Mouse (Mus musculus) cortical plate, adult 2 months (tissue): Measurements from ENCODE around the gene Tbx1. TPM values are rescaled to one million over a fixed set of nuclear protein-coding genes. Genes with fewer than 3 reads are reported as not detected.

Experiments
- H3K27ac ChIP-seq: fragments of 200-500 bp; 2 replicates; pipeline ENCODE4 v1.5.1; 2012; ENCODE audit warnings: low read length, control low read depth, inconsistent platforms; ENCODE audit not compliant: insufficient read depth
- H3K4me1 ChIP-seq: fragments of 200-500 bp; 2 replicates; pipeline ENCODE4 v1.6.1; 2011; ENCODE audit warnings: low read length; ENCODE audit not compliant: control insufficient read depth, insufficient read depth
- H3K4me3 ChIP-seq: fragments of 200-500 bp; 2 replicates; pipeline ENCODE4 v1.5.1; 2011; ENCODE audit warnings: mild to moderate bottlenecking, low read length, control low read depth; ENCODE audit not compliant: insufficient read depth
- CTCF ChIP-seq: fragments of 200-500 bp; IDR thresholded peaks from 2 replicates; pipeline ENCODE4 v1.5.1; 2011; ENCODE audit warnings: mild to moderate bottlenecking, control low read depth, low read length; ENCODE audit not compliant: insufficient read depth; ENCODE audit errors: extremely low read depth
- POLR2A ChIP-seq: fragments of 200-500 bp; IDR thresholded peaks from 2 replicates; pipeline ENCODE4 v1.6.1; 2011; ENCODE audit warnings: mild to moderate bottlenecking, low read length, control low read depth; ENCODE audit not compliant: insufficient read depth; ENCODE audit errors: extremely low read depth
- polyA plus RNA-seq: library from polyadenylated mRNA; depleted of rRNA; stranded (reverse); fragments of >200 nt; gene quantifications from 2 replicates; pipeline ENCODE4 v1.2.3, GENCODE M21; 2012

The Tbx1 gene
- polyA plus RNA-seq, 1 experiment: 3.6 TPM

GRCm38 (mm10) chr16:18617370-18618065, 27.0 kb upstream of the Tbx1 start:
- no peak overlapping the region for H3K27ac ChIP-seq
- TF ChIP-seq CTCF: peak; percentile 98
- no peak for TF ChIP-seq POLR2A
- peak overlapping the region; percentile 16 for H3K4me3 ChIP-seq
- H3K4me1 ChIP-seq: no peaks in the 10 kb centered on the region

GRCm38 (mm10) chr16:18613301-18613700, 22.8 kb upstream of the Tbx1 start:
- Histone ChIP-seq H3K27ac (no peak overlapping the region), H3K4me1 (no peaks in the 10 kb centered on the region), H3K4me3 (no peak overlapping the region)
- TF ChIP-seq CTCF (no peak), POLR2A (no peak)

- no peak for TF ChIP-seq POLR2A
- H3K27ac ChIP-seq: no peak overlapping the region
- H3K4me1 ChIP-seq: no peaks in the 10 kb centered on the region
- H3K4me3 ChIP-seq: no peak overlapping the region
Observed at GRCm38 (mm10) chr16:18611752-18612151, 21.3 kb upstream of the Tbx1 start.

- no peak for TF ChIP-seq CTCF
- TF ChIP-seq POLR2A: no peak
- no peak overlapping the region for H3K4me3 ChIP-seq
- H3K4me1 ChIP-seq: no peaks in the 10 kb centered on the region
- no peak overlapping the region for H3K27ac ChIP-seq
Observed at GRCm38 (mm10) chr16:18609099-18609498, 18.6 kb upstream of the Tbx1 start.

- Histone ChIP-seq H3K4me1 (no peaks in the 10 kb centered on the region), H3K27ac (no peak overlapping the region), H3K4me3 (no peak overlapping the region)
- TF ChIP-seq CTCF (no peak), POLR2A (no peak)
Observed at GRCm38 (mm10) chr16:18608226-18608625, 17.8 kb upstream of the Tbx1 start.

- Histone ChIP-seq H3K27ac (no peak overlapping the region), H3K4me1 (no peaks in the 10 kb centered on the region), H3K4me3 (no peak overlapping the region)
- TF ChIP-seq CTCF (no peak), POLR2A (no peak)
Observed at GRCm38 (mm10) chr16:18605705-18606104, 15.2 kb upstream of the Tbx1 start.

GRCm38 (mm10) chr16:18604267-18604701, 13.8 kb upstream of the Tbx1 start:
- TF ChIP-seq CTCF: no peak
- no peak for TF ChIP-seq POLR2A
- no peak overlapping the region for H3K4me3 ChIP-seq
- H3K27ac ChIP-seq: no peak overlapping the region
- H3K4me1 ChIP-seq: no peaks in the 10 kb centered on the region

GRCm38 (mm10) chr16:18601447-18601846, 11.0 kb upstream of the Tbx1 start:
- Histone ChIP-seq H3K4me3 (no peak overlapping the region), H3K27ac (no peak overlapping the region), H3K4me1 (no peaks in the 10 kb centered on the region)
- TF ChIP-seq CTCF (no peak), POLR2A (no peak)

- TF ChIP-seq CTCF (no peak), POLR2A (no peak)
- H3K4me3 ChIP-seq: no peak overlapping the region
- no peaks in the 10 kb centered on the region for H3K4me1 ChIP-seq
- H3K27ac ChIP-seq: no peak overlapping the region
Observed at GRCm38 (mm10) chr16:18598006-18598405, 7.5 kb upstream of the Tbx1 start.

GRCm38 (mm10) chr16:18596255-18596654, 5.8 kb upstream of the Tbx1 start:
- H3K4me3 ChIP-seq: no peak overlapping the region
- H3K27ac ChIP-seq: no peak overlapping the region
- TF ChIP-seq POLR2A: no peak
- TF ChIP-seq CTCF: no peak
- H3K4me1 ChIP-seq: no peaks in the 10 kb centered on the region
